Mouse (Mus musculus): ENCODE data around the gene Zfp687.

Gene Zfp687

GRCm38 (mm10) chr3:94960322-94960721 lies 54.9 kb downstream of the Zfp687 start:
- no peak for DNase-seq (ENCODE audit: low spot score in 2 of 2)

- no peak for DNase-seq (ENCODE audit: low spot score in 2 of 2)
Measured at GRCm38 (mm10) chr3:94959871-94960270, 55.4 kb downstream of the Zfp687 start.

GRCm38 (mm10) chr3:94958295-94958694 lies 57.0 kb downstream of the Zfp687 start:
- DNase-seq (ENCODE audit: low spot score in 2 of 2): no peak
